Mouse (Mus musculus): ENCODE results near the gene Igfbp1. TPM values are rescaled to one million over a fixed set of nuclear protein-coding genes. Genes with fewer than 3 reads are reported as not detected.
A peak's percentile ranks its signal among the peaks of the same experiment; 100 is the strongest.

Gene Igfbp1
- polyA plus RNA-seq, 1 experiment from 2014 or later = 0.13 TPM

- H3K4me3 ChIP-seq (replicated peaks; ENCODE audit: low read depth, low read length) = no peak overlapping the region
- peaks cover 11% of the 10 kb centered on the region; the same call in 1 of the 2 replicates for H3K4me1 ChIP-seq (ENCODE audit: control insufficient read depth, insufficient read depth, low read length)
- no peak for ATAC-seq (ENCODE audit: low FRiP score, low TSS enrichment)
- no peaks in the 10 kb centered on the region for H3K27me3 ChIP-seq (ENCODE audit: control insufficient read depth, insufficient read depth, low read length)
- H3K36me3 ChIP-seq (ENCODE audit: control insufficient read depth, insufficient read depth, low read length) = 0 out of 2 replicates have a peak, but pooled peaks cover 3% of the 10 kb centered on the region
- peak; percentile 60 for DNase-seq
- H3K9ac ChIP-seq (replicated peaks; ENCODE audit: low read length) = no peak overlapping the region
- WGBS = 17% methylated on average over 4 of the region's 4 CpGs
- H3K4me2 ChIP-seq (ENCODE audit: low read length) = no peak overlapping the region
- H3K27ac ChIP-seq (replicated peaks; ENCODE audit: low read depth, low read length) = peak overlapping the region; percentile 67
- no peaks in the 10 kb centered on the region for H3K9me3 ChIP-seq (ENCODE audit: control insufficient read depth, low read length)
These were observed 36.9 kb upstream of the Igfbp1 start for GRCm38 (mm10) chr11:7160637-7161101.

- H3K9me3 ChIP-seq (ENCODE audit: control insufficient read depth, low read length) = no peaks in the 10 kb centered on the region
- WGBS = 85% methylated on average over 8 of the region's 8 CpGs
- no peak overlapping the region for H3K4me2 ChIP-seq (ENCODE audit: low read length)
- 0 out of 2 replicates have a peak, but pooled peaks cover 3% of the 10 kb centered on the region for H3K36me3 ChIP-seq (ENCODE audit: control insufficient read depth, insufficient read depth, low read length)
- ATAC-seq (ENCODE audit: low FRiP score, low TSS enrichment) (no peak; the same call in 1 of the 2 replicates), DNase-seq (peak; percentile 80)
- H3K27me3 ChIP-seq (ENCODE audit: control insufficient read depth, insufficient read depth, low read length) = no peaks in the 10 kb centered on the region
- no peak overlapping the region for H3K4me3 ChIP-seq (replicated peaks; ENCODE audit: low read depth, low read length)
- H3K9ac ChIP-seq (replicated peaks; ENCODE audit: low read length) = no peak overlapping the region
- H3K27ac ChIP-seq (replicated peaks; ENCODE audit: low read depth, low read length) = no peak overlapping the region; the same call in 1 of the 2 replicates
- H3K4me1 ChIP-seq (ENCODE audit: control insufficient read depth, insufficient read depth, low read length) = peaks cover 11% of the 10 kb centered on the region; the same call in 1 of the 2 replicates
These were observed 35.9 kb upstream of the Igfbp1 start for GRCm38 (mm10) chr11:7161502-7162174.

GRCm38 (mm10) chr11:7164416-7164815 lies 33.2 kb upstream of the Igfbp1 start:
- Histone ChIP-seq H3K9me3 (ENCODE audit: control insufficient read depth, low read length) (no peaks in the 10 kb centered on the region), H3K4me1 (ENCODE audit: control insufficient read depth, insufficient read depth, low read length) (peaks cover 11% of the 10 kb centered on the region; the same call in 1 of the 2 replicates), H3K27ac (replicated peaks; ENCODE audit: low read depth, low read length) (no peak overlapping the region), H3K36me3 (ENCODE audit: control insufficient read depth, insufficient read depth, low read length) (peaks cover 3% of the 10 kb centered on the region), H3K27me3 (ENCODE audit: control insufficient read depth, insufficient read depth, low read length) (no peaks in the 10 kb centered on the region), H3K4me2 (ENCODE audit: low read length) (no peak overlapping the region), H3K4me3 (replicated peaks; ENCODE audit: low read depth, low read length) (no peak overlapping the region), H3K9ac (replicated peaks; ENCODE audit: low read length) (no peak overlapping the region)
- ATAC-seq (ENCODE audit: low FRiP score, low TSS enrichment) (no peak), DNase-seq (no peak)
- 42% methylated on average over 4 of the region's 4 CpGs for WGBS

GRCm38 (mm10) chr11:7169645-7170044 lies 27.9 kb upstream of the Igfbp1 start:
- no peaks in the 10 kb centered on the region for H3K9me3 ChIP-seq (ENCODE audit: control insufficient read depth, low read length)
- no peak overlapping the region for H3K9ac ChIP-seq (replicated peaks; ENCODE audit: low read length)
- no peaks in the 10 kb centered on the region for H3K27me3 ChIP-seq (ENCODE audit: control insufficient read depth, insufficient read depth, low read length)
- DNase-seq = no peak
- H3K4me2 ChIP-seq (ENCODE audit: low read length) = no peak overlapping the region
- peaks cover 9% of the 10 kb centered on the region for H3K36me3 ChIP-seq (ENCODE audit: control insufficient read depth, insufficient read depth, low read length)
- H3K4me3 ChIP-seq (replicated peaks; ENCODE audit: low read depth, low read length) = no peak overlapping the region
- WGBS = 100% methylated on average over 1 of the region's 1 CpGs
- H3K4me1 ChIP-seq (ENCODE audit: control insufficient read depth, insufficient read depth, low read length) = no peaks in the 10 kb centered on the region
- no peak for ATAC-seq (ENCODE audit: low FRiP score, low TSS enrichment)
- H3K27ac ChIP-seq (replicated peaks; ENCODE audit: low read depth, low read length) = no peak overlapping the region

GRCm38 (mm10) chr11:7173664-7174063 lies 23.9 kb upstream of the Igfbp1 start:
- Histone ChIP-seq H3K9ac (replicated peaks; ENCODE audit: low read length) (no peak overlapping the region), H3K36me3 (ENCODE audit: control insufficient read depth, insufficient read depth, low read length) (peaks cover 9% of the 10 kb centered on the region; the same call in 1 of the 2 replicates), H3K9me3 (ENCODE audit: control insufficient read depth, low read length) (no peaks in the 10 kb centered on the region), H3K27me3 (ENCODE audit: control insufficient read depth, insufficient read depth, low read length) (no peaks in the 10 kb centered on the region), H3K4me2 (ENCODE audit: low read length) (no peak overlapping the region), H3K4me1 (ENCODE audit: control insufficient read depth, insufficient read depth, low read length) (no peaks in the 10 kb centered on the region), H3K4me3 (replicated peaks; ENCODE audit: low read depth, low read length) (no peak overlapping the region), H3K27ac (replicated peaks; ENCODE audit: low read depth, low read length) (no peak overlapping the region)
- DNase-seq (no peak), ATAC-seq (ENCODE audit: low FRiP score, low TSS enrichment) (no peak)
- 90% methylated on average over 6 of the region's 6 CpGs for WGBS

- no peak for ATAC-seq (ENCODE audit: low FRiP score, low TSS enrichment)
- no peaks in the 10 kb centered on the region for H3K9me3 ChIP-seq (ENCODE audit: control insufficient read depth, low read length)
- 55% methylated on average over 4 of the region's 4 CpGs for WGBS
- H3K4me2 ChIP-seq (ENCODE audit: low read length) = no peak overlapping the region
- no peaks in the 10 kb centered on the region for H3K27me3 ChIP-seq (ENCODE audit: control insufficient read depth, insufficient read depth, low read length)
- H3K36me3 ChIP-seq (ENCODE audit: control insufficient read depth, insufficient read depth, low read length) = no peaks in the 10 kb centered on the region
- no peak overlapping the region for H3K4me3 ChIP-seq (replicated peaks; ENCODE audit: low read depth, low read length)
- H3K4me1 ChIP-seq (ENCODE audit: control insufficient read depth, insufficient read depth, low read length) = 0 out of 2 replicates have a peak, but pooled peaks cover 7% of the 10 kb centered on the region
- DNase-seq = no peak
- no peak overlapping the region for H3K27ac ChIP-seq (replicated peaks; ENCODE audit: low read depth, low read length)
- no peak overlapping the region for H3K9ac ChIP-seq (replicated peaks; ENCODE audit: low read length)
These were observed 18.9 kb upstream of the Igfbp1 start for GRCm38 (mm10) chr11:7178724-7179123.

GRCm38 (mm10) chr11:7179276-7179675 lies 18.3 kb upstream of the Igfbp1 start:
- 93% methylated on average over 2 of the region's 2 CpGs for WGBS
- Histone ChIP-seq H3K4me3 (replicated peaks; ENCODE audit: low read depth, low read length) (no peak overlapping the region), H3K36me3 (ENCODE audit: control insufficient read depth, insufficient read depth, low read length) (no peaks in the 10 kb centered on the region), H3K4me1 (ENCODE audit: control insufficient read depth, insufficient read depth, low read length) (0 out of 2 replicates have a peak, but pooled peaks cover 7% of the 10 kb centered on the region), H3K9ac (replicated peaks; ENCODE audit: low read length) (no peak overlapping the region), H3K27me3 (ENCODE audit: control insufficient read depth, insufficient read depth, low read length) (no peaks in the 10 kb centered on the region), H3K4me2 (ENCODE audit: low read length) (no peak overlapping the region), H3K27ac (replicated peaks; ENCODE audit: low read depth, low read length) (no peak overlapping the region), H3K9me3 (ENCODE audit: control insufficient read depth, low read length) (no peaks in the 10 kb centered on the region)
- ATAC-seq (ENCODE audit: low FRiP score, low TSS enrichment) (no peak), DNase-seq (no peak)

GRCm38 (mm10) chr11:7182409-7183042 lies 15.1 kb upstream of the Igfbp1 start:
- ATAC-seq (ENCODE audit: low FRiP score, low TSS enrichment) = peak; percentile 60; the same call in 1 of the 2 replicates
- Histone ChIP-seq H3K27me3 (ENCODE audit: control insufficient read depth, insufficient read depth, low read length) (no peaks in the 10 kb centered on the region), H3K27ac (replicated peaks; ENCODE audit: low read depth, low read length) (no peak overlapping the region), H3K4me2 (ENCODE audit: low read length) (no peak overlapping the region), H3K9ac (replicated peaks; ENCODE audit: low read length) (no peak overlapping the region), H3K36me3 (ENCODE audit: control insufficient read depth, insufficient read depth, low read length) (no peaks in the 10 kb centered on the region), H3K4me3 (replicated peaks; ENCODE audit: low read depth, low read length) (no peak overlapping the region), H3K9me3 (ENCODE audit: control insufficient read depth, low read length) (no peaks in the 10 kb centered on the region), H3K4me1 (ENCODE audit: control insufficient read depth, insufficient read depth, low read length) (0 out of 2 replicates have a peak, but pooled peaks cover 7% of the 10 kb centered on the region)
- DNase-seq = peak; percentile 60
- WGBS = 6% methylated on average over 8 of the region's 8 CpGs
